Mouse (Mus musculus) G1E (cell line): ENCODE measurements around the gene Pank2. TPM values are rescaled to one million over a fixed set of nuclear protein-coding genes. Genes with fewer than 3 reads are reported as not detected.
"Not testable (repeated sequence)": the region's sequence is repeated elsewhere in the genome, so short reads cannot be mapped to it uniquely, and the experiment has no call there.

ENCODE experiments used
- ATAC-seq: 2 replicates; pipeline ENCODE4 v1.8.0; 2016; ENCODE audit warnings: mild to moderate bottlenecking; ENCODE audit not compliant: insufficient number of reproducible peaks, poor library complexity, low FRiP score, severe bottlenecking; ENCODE audit errors: extremely low read depth
- DNase-seq: peaks from one replicate; pipeline ENCODE4 v3.0.0; 2012; ENCODE audit warnings: low spot score
- H3K27me3 ChIP-seq: 2 replicates; pipeline ENCODE4 v1.6.1; 2012; ENCODE audit warnings: mild to moderate bottlenecking, low read length, inconsistent platforms; ENCODE audit not compliant: insufficient read depth
- H3K36me3 ChIP-seq: replicated peaks from 2 replicates; pipeline ENCODE3; 2012; ENCODE audit warnings: mild to moderate bottlenecking, inconsistent platforms
- H3K4me1 ChIP-seq: 2 replicates; pipeline ENCODE4 v1.6.1; 2012; ENCODE audit warnings: low read depth, low read length, inconsistent platforms, mixed read lengths; ENCODE audit not compliant: insufficient read depth
- H3K4me3 ChIP-seq: 2 replicates; pipeline ENCODE4 v1.5.1; 2012; ENCODE audit warnings: low read depth, mild to moderate bottlenecking, inconsistent platforms, low read length, moderate library complexity, mixed read lengths
- H3K9me3 ChIP-seq: replicated peaks from 2 replicates; pipeline ENCODE4 v1.6.1; 2012; ENCODE audit warnings: inconsistent platforms
- CTCF ChIP-seq: IDR thresholded peaks from 2 replicates; pipeline ENCODE4 v1.5.1; 2012; ENCODE audit warnings: low read depth, low read length, inconsistent platforms, mixed read lengths
- GATA1 ChIP-seq: IDR thresholded peaks from 2 replicates; pipeline ENCODE4 v1.6.1; 2012; ENCODE audit warnings: borderline replicate concordance, low read length, inconsistent platforms, mixed read lengths
- GATA2 ChIP-seq: IDR thresholded peaks from 2 replicates; pipeline ENCODE4 v1.6.1; 2012; ENCODE audit warnings: low read depth, low read length, inconsistent platforms, borderline replicate concordance
- POLR2AphosphoS5 ChIP-seq: IDR thresholded peaks from 2 replicates; pipeline ENCODE4 v1.6.1; 2012; ENCODE audit warnings: low read depth, low read length, inconsistent platforms; ENCODE audit not compliant: insufficient replicate concordance
- TAL1 ChIP-seq: conservative IDR thresholded peaks from 2 replicates; pipeline ENCODE4 v1.6.1; 2012; ENCODE audit warnings: low read depth, low read length, inconsistent platforms, mixed read lengths
- polyA plus RNA-seq: library from polyadenylated mRNA; stranded (reverse); fragments of >175 nt; gene quantifications from 2 replicates; pipeline ENCODE4 v1.2.3, GENCODE M21; 2012
- total RNA-seq, 2 experiments: library from RNA; stranded (forward) in 1 of 2; stranded (reverse) in 1 of 2; fragments of 200-1000 nt in 1 of 2; fragments of >200 nt in 1 of 2; fragmentation: Nextera tagmentation in 1 of 2; gene quantifications; 2 replicates each; pipeline ENCODE4 v1.2.3; 2014 to 2017

Gene Pank2
- total and polyA plus RNA-seq, 3 experiments, result 14.9 to 101 (median 53.3) TPM

DNA sequence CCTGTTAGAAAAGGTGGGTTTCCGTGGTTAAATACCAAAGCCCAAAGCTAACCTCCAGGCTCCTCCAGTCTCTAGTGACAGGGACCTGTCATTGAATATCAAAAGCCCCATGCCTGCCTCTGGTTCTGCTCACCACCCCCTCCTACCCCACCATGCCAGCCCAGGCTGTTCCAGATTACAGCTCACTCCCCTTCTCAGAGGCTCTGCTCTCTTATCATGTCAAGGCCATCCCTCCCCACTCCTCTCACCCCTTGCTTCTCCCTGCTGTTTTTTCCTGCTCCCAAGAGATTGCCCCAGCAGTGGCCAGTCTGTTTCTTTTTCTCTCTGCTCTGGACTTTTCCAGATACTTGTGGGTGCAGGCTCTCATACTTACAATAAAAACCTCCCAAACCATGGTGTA, 38.7 kb upstream of the Pank2 start:
- peaks cover 6% of the 10 kb centered on the region for H3K27me3 ChIP-seq
- H3K36me3 ChIP-seq, result no peaks in the 10 kb centered on the region
- TF ChIP-seq GATA2, result no peak
- TF ChIP-seq GATA1, result no peak
- TF ChIP-seq TAL1, result no peak
- TF ChIP-seq CTCF, result no peak
- no peak overlapping the region for H3K4me3 ChIP-seq
- DNase-seq (no peak), ATAC-seq (peak; percentile 40)
- peaks cover 30% of the 10 kb centered on the region for H3K4me1 ChIP-seq
- H3K9me3 ChIP-seq, result peaks cover 3% of the 10 kb centered on the region; the same call in 1 of the 2 replicates

DNA sequence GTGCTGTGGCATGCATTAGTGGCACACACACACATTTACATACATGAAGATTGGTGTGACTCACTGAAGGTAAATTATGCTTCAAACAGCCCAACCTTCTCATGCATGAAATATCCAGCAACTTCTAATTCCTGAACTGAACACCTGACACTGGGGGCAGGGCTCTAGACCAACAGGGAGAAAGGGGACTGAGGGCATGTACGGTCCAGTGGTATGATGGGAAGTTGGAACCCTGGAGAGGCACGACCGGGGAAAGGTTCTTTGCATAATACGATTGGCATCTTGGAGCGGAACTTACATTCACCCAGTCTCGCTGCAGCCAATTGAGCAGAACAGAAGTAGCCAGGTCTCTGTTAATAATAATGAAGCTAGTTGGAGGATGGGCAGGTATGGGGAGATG, 37.1 kb upstream of the Pank2 start:
- H3K36me3 ChIP-seq, result no peaks in the 10 kb centered on the region
- peaks cover 27% of the 10 kb centered on the region for H3K4me1 ChIP-seq
- no peak for ATAC-seq
- H3K4me3 ChIP-seq, result no peak overlapping the region
- H3K27me3 ChIP-seq, result peaks cover 13% of the 10 kb centered on the region
- DNase-seq, result no peak
- TF ChIP-seq CTCF, result no peak
- peaks cover 3% of the 10 kb centered on the region; the same call in 1 of the 2 replicates for H3K9me3 ChIP-seq

DNA sequence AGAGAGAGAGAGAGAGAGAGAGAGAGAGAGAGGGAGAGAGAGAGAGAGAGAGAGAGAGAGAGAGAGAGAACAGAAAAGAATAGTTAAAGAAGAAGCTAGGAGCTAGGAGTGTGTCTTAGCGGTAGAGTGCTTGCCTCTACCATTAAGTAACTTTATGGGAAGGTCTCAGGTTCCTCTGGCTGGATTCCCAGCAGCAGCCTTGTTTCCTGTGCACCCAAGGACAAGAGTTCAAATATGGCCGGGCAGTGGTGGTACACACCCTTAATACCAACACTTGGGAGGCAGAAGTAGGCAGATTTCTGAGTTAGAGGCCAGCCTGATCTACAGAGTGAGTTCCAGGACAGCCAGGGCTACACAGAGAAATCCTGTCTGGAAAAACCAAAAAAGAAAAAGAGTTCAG, 35.6 kb upstream of the Pank2 start:
- not testable (repeated sequence) for ATAC-seq, H3K9me3 ChIP-seq, DNase-seq, H3K4me3 ChIP-seq, H3K36me3 ChIP-seq
- Histone ChIP-seq H3K4me1 (peaks cover 29% of the 10 kb centered on the region), H3K27me3 (peaks cover 13% of the 10 kb centered on the region)

DNA sequence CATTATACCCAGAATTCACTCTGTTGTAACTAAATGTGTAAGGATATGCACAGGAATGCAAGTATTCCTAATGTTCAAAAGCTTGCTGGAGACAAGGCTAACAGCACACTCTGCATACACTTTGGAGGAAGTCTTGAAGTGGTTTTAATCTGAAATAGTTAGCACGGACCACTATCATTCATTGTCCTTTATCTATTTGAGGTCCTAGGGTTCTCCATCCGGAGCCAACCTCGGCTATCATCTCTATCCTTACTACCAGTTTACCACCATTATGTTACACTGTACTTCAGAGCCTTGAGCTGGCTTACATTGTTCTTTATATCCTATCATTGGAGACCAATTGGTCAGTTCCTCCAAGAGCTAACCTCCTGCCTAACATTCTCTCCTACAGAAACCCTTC, 35.1 kb upstream of the Pank2 start:
- TF ChIP-seq GATA1 (no peak), CTCF (no peak), GATA2 (no peak), TAL1 (no peak), POLR2AphosphoS5 (no peak)
- no peak for DNase-seq
- peaks cover 26% of the 10 kb centered on the region for H3K4me1 ChIP-seq

DNA sequence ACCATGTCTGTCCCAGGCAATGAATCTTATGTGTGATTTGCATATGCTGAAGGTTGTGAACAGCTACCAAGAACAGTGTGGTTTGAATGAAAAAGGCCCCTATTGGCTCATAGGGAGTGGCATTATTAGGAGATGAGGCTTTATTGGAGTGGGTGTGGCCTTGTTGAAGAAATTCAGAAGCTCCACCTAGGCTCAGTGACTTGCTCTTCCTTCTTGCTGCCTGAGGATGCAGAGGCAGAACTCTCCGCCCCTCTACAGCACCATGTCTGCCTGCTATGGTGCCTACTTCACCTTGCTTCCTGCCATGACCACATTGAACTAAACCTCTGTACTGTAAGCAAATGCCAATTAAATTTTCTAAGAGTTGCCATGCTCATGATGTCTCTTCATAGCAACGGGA, 29.7 kb upstream of the Pank2 start:
- H3K4me3 ChIP-seq, result no peak overlapping the region
- H3K36me3 ChIP-seq, result peaks cover 23% of the 10 kb centered on the region
- no peak for ATAC-seq
- no peaks in the 10 kb centered on the region for H3K9me3 ChIP-seq
- H3K27me3 ChIP-seq, result peaks cover 8% of the 10 kb centered on the region; the same call in 1 of the 2 replicates
- TF ChIP-seq TAL1 (no peak), GATA2 (no peak), POLR2AphosphoS5 (no peak)
- H3K4me1 ChIP-seq, result peaks cover 43% of the 10 kb centered on the region
- no peak for DNase-seq

More for the DNA sequence above, 35.1 kb upstream of the Pank2 start:
- Histone ChIP-seq H3K27me3 (peaks cover 13% of the 10 kb centered on the region), H3K4me3 (no peak overlapping the region), H3K36me3 (no peaks in the 10 kb centered on the region), H3K9me3 (no peaks in the 10 kb centered on the region; the same call in 1 of the 2 replicates)
- no peak for ATAC-seq

DNA sequence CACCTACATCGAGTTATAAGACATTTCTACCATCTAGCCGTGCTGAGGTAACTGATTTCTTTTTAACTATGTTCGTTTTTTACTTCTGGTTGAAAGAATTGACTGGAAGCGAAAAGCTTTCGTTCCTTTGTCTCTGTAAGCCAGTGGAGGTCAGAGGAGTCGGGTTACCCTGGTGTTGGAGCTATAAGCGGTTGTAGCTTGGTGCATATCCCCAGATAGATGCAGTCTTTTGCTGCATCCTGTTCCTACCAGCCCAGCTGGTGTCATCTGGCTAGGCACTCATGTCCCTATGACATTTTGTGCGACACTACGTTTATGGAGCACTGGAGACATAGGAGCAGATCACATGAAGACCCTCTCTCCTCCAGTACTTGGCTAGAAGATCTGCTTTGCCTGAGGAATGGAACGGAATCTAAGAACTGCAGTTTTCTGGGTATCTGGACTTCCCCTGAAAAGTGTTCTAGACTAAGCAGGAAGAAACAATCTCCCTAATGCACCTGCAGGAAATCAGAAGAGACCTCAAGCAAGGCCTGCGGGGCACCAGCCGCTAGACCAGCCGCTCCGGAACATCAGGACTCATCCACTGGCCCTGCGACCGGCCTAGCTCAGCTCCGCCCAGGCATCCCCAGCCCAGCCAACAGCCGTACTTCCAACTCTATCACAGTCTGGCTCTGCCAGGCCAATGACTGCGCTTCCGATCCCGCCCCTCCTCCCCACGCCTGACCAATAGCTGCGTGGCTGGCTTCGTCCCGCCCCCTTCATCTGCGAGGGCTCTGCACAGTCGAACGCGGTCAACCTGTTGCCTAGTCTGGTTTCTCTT, 28.8 kb upstream of the Pank2 start, which contains the start of gene Mavs:
TSS of gene Mavs (plus strand) at position 757 of the 820 bp plus-strand sequence.
- peaks cover 43% of the 10 kb centered on the region for H3K4me1 ChIP-seq
- H3K4me3 ChIP-seq, result peak within 1 kb of the TSS; percentile 78
- ATAC-seq, result peak; percentile 98
- no peaks in the 10 kb centered on the region for H3K9me3 ChIP-seq
- DNase-seq, result peak; percentile 95
- peaks cover 7% of the 10 kb centered on the region; the same call in 1 of the 2 replicates for H3K27me3 ChIP-seq
- TF ChIP-seq TAL1, result no peak
- no peak for TF ChIP-seq GATA2
- no peak for TF ChIP-seq GATA1
- TF ChIP-seq POLR2AphosphoS5, result no peak
- no peak for TF ChIP-seq CTCF
- peaks cover 29% of the 10 kb centered on the region for H3K36me3 ChIP-seq

DNA sequence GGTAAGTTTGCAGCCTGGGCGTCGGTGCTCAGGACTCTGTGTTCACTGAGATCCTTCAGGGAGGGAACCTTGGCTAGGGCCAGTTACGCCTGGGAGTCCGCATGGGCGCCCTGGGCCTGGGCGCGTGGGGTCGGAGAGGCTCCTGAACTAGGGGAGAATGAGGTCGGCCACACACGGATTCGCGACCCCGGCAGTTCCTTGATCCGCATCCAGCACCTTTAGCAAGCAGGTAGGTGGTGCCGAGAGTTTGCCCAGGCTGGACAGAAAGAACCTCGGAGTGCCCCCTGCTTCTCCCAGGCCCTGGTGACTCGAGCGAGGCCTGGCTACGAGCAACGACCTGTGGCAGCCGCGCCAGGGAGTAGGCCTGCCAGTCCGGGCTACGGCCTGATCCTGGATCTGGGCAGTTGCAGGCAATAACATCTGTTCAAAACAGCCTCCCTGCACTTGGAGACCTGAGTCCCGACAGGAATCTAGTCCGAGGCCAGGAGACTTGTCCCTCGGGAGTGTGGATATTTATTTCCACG, 28.1 kb upstream of the Pank2 start:
- TF ChIP-seq GATA1 (no peak), GATA2 (no peak), CTCF (no peak), POLR2AphosphoS5 (no peak), TAL1 (no peak)
- DNase-seq, result peak; percentile 21
- Histone ChIP-seq H3K27me3 (peaks cover 2% of the 10 kb centered on the region; the same call in 1 of the 2 replicates), H3K4me3 (peak overlapping the region; percentile 78), H3K36me3 (peaks cover 36% of the 10 kb centered on the region), H3K9me3 (no peaks in the 10 kb centered on the region), H3K4me1 (peaks cover 46% of the 10 kb centered on the region)
- ATAC-seq, result no peak
